Mouse (Mus musculus): ENCODE results near the gene Dguok. TPM values are rescaled to one million over a fixed set of nuclear protein-coding genes. Genes with fewer than 3 reads are reported as not detected.

The Dguok gene
- total RNA-seq, 2 experiments from 2014 or later = 14.3 to 14.5 TPM

DNA sequence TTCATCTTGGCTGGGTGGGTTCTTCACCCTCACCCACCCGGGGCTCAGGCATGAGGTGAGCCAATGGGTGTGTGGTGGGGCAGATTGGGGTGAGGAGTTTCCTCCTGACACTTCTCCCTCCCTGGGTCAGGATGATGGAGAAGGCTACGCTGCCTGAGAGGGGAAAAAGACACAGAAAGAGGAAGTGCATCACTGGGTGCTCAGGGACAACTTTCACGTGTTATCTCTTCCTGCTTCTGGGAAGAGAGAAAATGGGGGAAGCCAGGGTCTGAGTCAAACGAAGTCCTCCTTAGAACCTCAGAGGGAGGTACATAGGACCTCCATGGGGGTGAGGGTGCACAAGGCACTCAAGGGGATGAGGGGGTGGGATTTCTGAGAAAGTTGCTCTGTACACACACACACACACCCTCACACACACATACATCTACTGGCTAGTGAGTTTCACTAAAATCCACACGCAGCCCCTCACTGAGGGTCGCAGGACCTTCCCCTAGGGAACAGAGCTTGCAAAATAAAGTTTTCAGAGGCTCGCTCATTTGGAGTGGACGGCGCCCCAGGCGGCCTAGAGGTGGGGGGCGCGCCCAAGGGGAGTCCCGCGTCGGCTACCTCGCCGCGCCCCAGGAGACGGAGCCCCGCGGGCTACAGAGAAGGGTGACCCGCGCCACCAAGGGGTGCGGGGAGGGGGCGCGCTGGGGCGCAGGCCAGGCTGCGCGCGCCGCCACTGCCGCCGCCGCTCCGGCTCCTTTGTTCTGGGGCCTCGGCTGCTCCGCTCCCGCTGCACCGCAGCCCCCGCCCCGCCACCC, 51.2 kb downstream of the Dguok start:
- DNase-seq = peak; percentile 49

- DNase-seq = no peak
Observed at GRCm38 (mm10) chr6:83453706-83454105, 53.1 kb downstream of the Dguok start.

- DNase-seq = no peak
Observed at GRCm38 (mm10) chr6:83450451-83451303, 56.1 kb downstream of the Dguok start.

DNA sequence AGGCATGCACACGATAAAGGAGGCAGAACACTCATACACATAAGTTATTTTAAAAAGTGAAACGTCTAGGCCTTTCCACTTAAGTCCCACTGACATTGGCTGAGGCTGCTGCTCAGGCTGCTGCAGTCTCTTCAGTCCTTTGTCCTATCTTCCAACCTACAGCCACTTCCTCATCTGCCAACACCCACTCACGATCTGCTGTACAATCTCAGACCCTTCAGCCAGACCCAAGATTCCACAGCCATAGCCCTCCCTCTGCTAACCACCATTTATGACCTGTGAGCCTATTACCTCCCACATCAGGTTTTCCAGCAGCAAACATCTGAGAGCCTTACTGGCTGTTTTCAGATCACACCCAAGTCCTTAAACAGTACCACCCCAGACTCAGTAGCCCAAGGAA, 57.3 kb downstream of the Dguok start:
- DNase-seq = no peak

DNA sequence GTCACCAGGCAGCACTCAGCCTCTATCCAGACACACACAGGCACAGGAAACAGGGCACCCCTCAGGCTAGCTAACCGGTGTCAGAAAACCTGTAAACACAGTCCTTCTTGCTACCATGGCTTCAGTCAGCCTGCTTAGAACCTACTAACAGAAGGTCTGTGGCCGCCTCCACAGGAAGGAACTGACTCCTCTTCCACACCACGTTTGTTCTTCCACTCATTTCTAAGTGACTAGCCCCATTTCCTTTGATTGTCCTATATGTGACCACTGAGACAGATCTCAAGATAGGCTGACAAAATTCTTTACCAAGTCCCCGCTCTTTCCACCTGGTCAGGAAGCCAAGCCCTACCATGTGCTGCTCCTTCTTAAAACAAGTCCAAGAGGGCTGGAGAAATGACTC, 57.9 kb downstream of the Dguok start:
- no peak for DNase-seq

DNA sequence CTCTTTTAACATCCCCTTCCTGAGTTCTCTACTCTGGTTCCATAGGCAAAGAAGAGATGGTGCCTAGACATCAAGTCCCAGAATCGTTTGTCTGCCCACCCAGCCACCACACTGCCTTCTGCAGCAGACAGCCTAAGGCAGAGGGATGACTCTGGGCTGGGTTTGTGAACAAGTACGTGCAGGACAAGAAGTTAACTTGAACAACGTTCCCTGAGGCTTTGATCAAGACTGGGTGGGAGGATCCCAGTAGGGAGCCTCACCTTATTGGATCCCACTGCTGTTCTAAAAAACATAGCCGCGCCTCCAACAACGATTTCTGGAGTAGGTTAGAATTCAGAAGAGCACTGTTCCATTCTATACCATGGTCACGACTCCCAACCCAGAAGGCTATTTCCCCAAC, 59.7 kb downstream of the Dguok start:
- no peak for DNase-seq

DNA sequence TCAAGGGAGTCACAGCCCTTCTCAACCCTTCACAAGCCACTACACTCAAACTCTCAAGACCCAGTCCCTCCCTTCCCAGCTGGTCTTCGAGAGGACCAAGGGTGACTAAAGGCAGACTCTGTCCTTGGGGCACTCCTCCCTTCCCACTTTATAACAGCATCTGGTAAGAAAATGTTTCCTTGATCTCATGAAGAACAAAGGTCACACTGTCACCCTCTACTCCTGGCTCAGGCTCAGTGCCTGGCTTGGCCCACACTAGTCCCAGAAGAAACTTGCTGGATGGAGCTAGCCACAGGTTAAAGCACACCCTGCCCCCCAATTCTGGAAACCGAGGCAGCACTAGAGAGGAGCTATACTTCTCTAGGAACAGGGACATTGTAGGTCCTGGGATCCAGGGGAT, 61.0 kb downstream of the Dguok start:
- DNase-seq = no peak

DNA sequence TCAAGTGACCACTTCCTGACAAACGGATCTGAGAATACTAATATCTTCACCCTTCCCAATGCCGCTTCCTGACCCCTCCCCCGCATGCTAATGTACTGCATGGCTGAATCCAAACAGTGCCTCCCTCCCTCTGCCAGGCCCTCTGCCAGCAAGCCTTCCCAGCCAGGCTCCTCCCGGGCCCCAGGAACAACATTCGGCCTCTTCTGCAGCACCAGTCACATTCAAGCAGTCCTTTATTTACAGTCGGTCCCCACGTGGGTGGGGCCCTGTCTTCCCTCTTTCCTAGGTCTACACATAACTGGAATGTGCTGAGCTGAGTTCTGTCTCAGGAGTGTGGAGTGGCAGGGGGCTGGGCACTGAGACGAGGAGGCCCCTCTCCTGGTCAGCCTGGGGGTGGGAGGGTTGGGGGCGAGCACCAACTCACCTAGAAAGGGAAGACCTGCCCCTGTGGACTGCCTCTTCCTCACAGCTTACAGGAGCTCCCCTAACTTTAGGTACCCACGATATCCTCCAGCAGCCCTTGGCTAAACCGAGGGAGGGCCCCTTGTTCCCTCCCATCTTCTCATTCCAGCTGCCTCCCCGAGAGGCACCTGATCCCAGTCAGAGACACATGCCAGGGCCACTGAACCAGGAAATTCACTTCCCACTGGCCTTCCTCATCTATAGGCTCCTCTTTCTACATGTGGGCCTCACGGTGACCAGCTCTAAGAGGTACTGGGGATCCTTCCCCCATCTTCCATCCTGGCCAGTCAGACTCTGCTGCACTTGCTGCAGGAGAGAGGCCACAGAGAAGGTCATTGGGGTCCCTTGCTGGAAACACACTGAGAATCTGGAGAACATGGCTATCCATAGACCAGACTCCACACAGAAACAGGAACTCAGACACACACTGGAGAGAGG, 63.1 kb downstream of the Dguok start:
- peak; percentile 71 for DNase-seq

DNA sequence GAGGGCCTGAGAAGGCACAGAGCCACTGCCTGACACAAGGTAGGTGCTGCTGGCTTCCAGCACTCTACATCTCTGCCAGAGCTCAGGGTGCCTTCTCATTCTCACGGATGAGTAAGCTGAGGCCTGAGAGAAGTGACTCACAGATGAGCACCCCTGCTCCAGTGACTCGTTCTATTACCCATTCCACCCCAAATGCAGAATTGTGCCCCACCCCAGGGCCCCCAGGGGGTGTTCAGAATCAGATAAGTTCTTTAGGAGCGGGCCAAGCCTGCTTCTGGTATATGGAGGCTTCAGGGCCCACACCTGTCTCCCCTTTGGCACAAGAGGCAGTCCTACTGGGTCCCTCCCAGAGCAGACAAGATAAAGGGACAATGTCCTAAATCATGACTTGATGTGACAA, 64.1 kb downstream of the Dguok start:
- DNase-seq = no peak

DNA sequence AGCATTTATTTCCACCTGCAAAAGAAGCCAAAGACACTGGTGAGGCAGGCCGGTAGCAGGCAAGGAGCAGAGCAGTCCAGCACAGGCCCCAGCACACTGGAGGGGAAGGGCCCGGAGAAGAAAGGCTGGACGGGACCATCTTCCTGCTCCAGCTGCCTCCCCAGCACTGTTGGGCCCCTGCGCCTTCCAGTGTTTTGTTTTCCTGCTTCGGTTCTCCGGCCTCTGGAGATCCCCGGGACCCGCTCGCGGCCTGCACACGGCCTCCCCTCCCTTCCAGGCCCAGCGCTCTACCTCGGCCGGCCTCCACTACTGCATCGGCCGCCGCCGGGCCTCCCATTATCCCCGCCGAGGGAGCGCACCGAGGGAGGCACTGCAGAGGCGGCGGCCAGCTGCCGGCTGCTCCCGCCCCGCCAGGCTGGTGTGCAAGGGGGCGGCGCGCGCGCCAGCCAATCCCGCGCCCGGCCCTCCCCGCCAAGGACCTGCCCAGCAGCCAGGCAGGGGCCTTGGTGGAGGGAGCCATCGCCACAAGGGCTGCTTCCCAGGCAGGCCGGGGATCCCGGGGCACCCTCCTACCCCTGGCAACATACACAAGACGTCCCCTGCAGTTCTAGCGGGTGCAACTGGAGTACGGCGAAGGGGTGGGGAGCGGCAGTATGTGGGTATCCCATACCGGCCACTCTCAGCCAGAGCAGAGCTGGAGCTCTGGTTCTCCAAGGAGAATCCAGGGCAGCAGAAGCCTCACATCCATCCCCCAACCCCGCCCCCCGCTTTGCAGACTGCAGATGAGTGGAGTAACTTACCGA, 65.3 kb downstream of the Dguok start:
- peak; percentile 95 for DNase-seq

DNA sequence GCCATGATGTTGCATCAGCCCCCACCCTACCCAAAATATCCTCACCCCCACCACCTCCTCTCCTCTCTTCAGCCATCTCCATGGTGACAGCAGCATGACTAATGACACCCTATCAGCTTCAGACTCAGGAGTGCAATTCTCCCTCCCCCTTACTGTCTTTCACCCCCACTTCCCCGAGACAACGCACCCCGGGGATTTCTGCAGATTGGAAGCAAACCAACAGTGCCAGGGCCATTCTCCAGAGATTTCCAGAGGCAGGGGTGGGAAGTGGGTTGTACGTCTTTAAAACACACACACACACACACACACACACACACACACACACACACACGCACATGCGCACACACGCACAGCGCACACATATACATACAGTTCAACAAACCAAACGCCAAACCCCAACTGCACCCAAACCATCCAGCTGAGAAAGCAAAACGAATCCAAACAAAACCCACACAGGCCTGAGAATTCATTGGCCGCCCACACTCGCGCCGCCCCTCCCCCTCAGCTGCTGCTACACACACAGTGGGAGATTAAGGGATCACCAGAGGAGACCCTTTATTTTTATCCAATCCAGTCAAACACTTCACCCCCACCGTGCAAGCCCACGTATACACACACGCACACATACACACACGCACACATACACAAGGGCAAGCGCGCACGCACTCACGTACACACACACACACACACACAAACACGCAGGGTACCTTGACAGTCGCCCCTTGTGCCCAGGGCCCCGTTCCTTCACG, 66.1 kb downstream of the Dguok start:
- DNase-seq = peak; percentile 67

DNA sequence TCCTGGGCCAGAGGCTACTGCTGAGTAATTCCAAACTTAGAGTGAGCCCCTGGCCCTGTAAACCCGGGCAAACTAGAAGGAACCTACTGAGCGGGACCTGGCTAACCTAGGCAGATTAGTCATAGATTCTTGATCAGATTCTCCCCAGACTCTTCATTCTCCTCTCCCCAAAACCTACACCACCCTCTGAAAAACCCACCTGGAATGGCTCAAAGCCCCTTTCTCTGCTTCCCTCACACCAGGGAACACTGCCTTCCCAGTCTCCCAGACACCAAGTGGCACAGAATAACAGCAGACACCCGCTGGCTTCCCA, 66.6 kb downstream of the Dguok start:
- DNase-seq = no peak

- DNase-seq = no peak
Observed at GRCm38 (mm10) chr6:83439781-83440180, 67.0 kb downstream of the Dguok start.

DNA sequence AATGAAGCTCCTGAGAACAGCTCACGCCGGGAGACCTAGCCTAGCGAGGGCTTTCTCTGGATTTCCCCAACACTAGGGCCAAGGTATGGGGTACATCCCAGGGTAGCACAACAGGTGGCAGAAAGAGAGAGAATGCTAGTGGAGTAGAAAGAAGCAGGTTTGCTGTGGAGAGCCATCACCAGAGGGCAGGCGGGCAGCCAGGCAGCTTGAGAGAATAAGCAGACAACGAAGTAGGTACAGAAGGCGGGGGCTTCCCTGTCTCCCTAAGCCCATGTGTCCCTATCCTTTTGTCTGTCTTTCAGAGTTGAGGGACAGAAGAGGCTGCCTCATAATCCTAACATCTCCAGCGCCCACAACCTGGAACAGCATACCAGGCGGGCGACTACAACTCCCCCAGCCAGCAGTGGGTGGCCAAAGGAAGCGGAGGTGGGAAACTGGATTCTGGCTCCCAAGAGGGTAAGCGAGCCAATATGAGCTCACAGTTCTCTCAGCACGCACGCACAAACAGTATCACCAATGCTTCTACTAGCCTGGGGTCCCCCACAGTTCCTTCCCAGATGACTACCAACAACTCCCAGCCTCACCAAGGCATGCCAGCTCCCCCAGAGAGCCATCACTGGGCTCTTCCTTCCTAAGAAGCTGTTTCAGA, 67.5 kb downstream of the Dguok start:
- no peak for DNase-seq

GRCm38 (mm10) chr6:83438584-83438983, 68.2 kb downstream of the Dguok start:
- DNase-seq = no peak

DNA sequence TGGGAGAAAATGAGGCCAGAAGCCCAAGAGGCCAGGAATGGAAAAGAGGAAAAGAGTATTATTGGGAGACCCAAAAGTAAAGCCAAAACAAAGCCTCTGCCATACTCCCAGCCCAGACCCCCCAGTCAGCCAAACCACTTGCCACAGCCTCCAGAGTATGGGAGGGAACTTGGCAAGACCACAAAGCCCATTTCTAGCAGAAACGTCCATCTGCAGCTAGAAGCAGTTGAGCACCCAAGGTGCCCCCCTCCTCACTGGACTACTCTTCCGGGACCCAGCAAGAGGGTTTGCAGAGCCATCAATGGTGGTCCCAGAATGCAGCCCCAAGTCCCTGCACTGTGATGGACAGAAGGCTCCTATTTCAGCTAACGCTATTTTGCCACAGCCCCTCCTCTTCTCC, 69.0 kb downstream of the Dguok start:
- no peak for DNase-seq

GRCm38 (mm10) chr6:83437225-83437624, 69.5 kb downstream of the Dguok start:
- DNase-seq = no peak

- DNase-seq = no peak
Observed at GRCm38 (mm10) chr6:83436547-83436946, 70.2 kb downstream of the Dguok start.

DNA sequence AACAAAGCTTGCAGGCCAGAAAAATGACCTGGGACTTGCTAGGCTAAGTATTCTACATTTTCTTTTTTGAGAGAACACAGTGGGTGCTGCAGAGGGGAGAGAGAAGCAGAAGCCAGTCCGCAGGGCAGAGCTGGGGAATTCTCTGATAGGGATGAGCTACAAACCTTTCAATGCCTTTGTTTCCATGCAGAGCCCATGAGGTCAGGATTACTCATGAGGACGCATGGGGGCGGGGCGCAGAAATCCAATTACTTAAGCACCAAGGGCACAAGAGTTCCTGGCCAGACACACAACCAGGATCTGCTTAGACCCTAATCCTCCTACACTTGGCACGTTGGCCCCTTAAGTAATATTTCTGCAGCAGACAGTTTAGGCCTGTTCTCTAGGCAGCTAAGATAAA, 71.6 kb downstream of the Dguok start:
- DNase-seq = no peak

DNA sequence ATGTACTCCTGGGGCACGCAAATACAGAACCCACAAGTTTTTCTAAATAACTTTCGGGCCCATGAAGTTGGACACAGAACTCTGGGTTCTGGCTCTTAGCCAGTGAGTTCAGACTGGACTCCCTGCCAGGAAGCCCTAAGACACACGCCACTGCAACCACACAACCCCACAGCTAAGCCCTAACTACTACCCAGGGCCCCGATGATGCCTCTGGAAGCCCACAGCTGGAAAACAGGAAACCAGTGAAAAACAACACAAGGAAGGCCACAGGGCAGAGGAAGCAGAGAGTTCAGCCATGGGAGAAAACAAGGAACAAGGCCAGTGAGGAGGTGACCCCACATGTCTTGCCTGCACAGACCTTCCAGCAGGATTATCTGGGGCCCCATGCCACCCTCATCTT, 73.2 kb downstream of the Dguok start:
- DNase-seq = no peak

GRCm38 (mm10) chr6:83432966-83433365, 73.8 kb downstream of the Dguok start:
- DNase-seq = no peak

Data from gastrocnemius, postnatal 25 days (tissue).